Mouse (Mus musculus): ENCODE data around the gene Patj.

- TF ChIP-seq HCFC1 (IDR thresholded peaks at IDR 0.05; ENCODE audit: borderline replicate concordance, insufficient read depth, low read length) (no peak), MAFK (IDR thresholded peaks at IDR 0.05; ENCODE audit: insufficient read depth, low read depth, low read length) (no peak), ZNF384 (IDR thresholded peaks at IDR 0.05; ENCODE audit: low read depth, low read length) (no peak)
These were observed 154.5 kb downstream of the Patj start for GRCm38 (mm10) chr4:98550116-98550515.
